Mouse (Mus musculus) MEL (cell line): ENCODE measurements at regions not wholly inside any gene's neighbourhood (a gene's known extent, or its start where the extent isn't known, plus 50 kb on each side); places are given as distances from the start of the nearest gene placed in this dataset.

ENCODE experiments used
- DNase-seq: peaks from one replicate; pipeline ENCODE4 v3.0.0; 2011; ENCODE audit warnings: low read depth, low spot score
- H3K27ac ChIP-seq: 2 replicates; pipeline ENCODE4 v1.5.1; 2012; ENCODE audit warnings: low read depth, mild to moderate bottlenecking, control low read depth, low read length, moderate library complexity; ENCODE audit not compliant: control insufficient read depth
- H3K27me3 ChIP-seq, 2 experiments: fragments of 150-350 bp in 1 of 2; sonication (generic) in 1 of 2; 2 replicates each; pipeline ENCODE4 v1.6.1; 2012; ENCODE audit warnings: low read length in 2 of 2, mild to moderate bottlenecking in 2 of 2, improper control_type of control experiment in 1 of 2, moderate library complexity in 1 of 2; ENCODE audit not compliant: insufficient read depth in 2 of 2, control insufficient read depth in 1 of 2
- H3K36me3 ChIP-seq, 2 experiments: 2 replicates each; pipeline ENCODE4 v1.6.1; 2012 to 2014; ENCODE audit warnings: low read length in 2 of 2, improper control_type of control experiment in 1 of 2, inconsistent platforms in 1 of 2, mild to moderate bottlenecking in 1 of 2; ENCODE audit not compliant: insufficient read depth in 2 of 2, control insufficient read depth in 1 of 2
- H3K4me1 ChIP-seq, 2 experiments: fragments of 150-350 bp in 1 of 2; sonication (generic) in 1 of 2; 2 replicates each; pipeline ENCODE4 v1.6.1; 2012; ENCODE audit warnings: low read length in 2 of 2, improper control_type of control experiment in 1 of 2, mild to moderate bottlenecking in 1 of 2; ENCODE audit not compliant: insufficient read depth in 2 of 2, control insufficient read depth in 1 of 2
- H3K4me3 ChIP-seq, 2 experiments: fragments of 150-350 bp in 1 of 2; sonication (generic) in 1 of 2; 2 replicates each; pipeline ENCODE4 v1.5.1; 2012; ENCODE audit warnings: low read depth in 2 of 2, low read length in 2 of 2, mild to moderate bottlenecking in 2 of 2, moderate library complexity in 2 of 2, control low read depth in 1 of 2, improper control_type of control experiment in 1 of 2; ENCODE audit not compliant: control insufficient read depth in 1 of 2, insufficient read depth in 1 of 2
- H3K79me2 ChIP-seq: 2 replicates; pipeline ENCODE4 v1.6.1; 2012; ENCODE audit warnings: mild to moderate bottlenecking, low read length, moderate library complexity; ENCODE audit not compliant: control insufficient read depth, poor library complexity, insufficient read depth
- H3K9ac ChIP-seq: 2 replicates; pipeline ENCODE4 v1.6.1; 2012; ENCODE audit warnings: low read depth, mild to moderate bottlenecking, control low read depth, low read length, moderate library complexity; ENCODE audit not compliant: control insufficient read depth, poor library complexity, severe bottlenecking
- H3K9me3 ChIP-seq: fragments of 150-350 bp; sonication (generic); replicated peaks from 2 replicates; pipeline ENCODE4 v1.6.1; 2012; ENCODE audit warnings: mild to moderate bottlenecking, low read length, improper control_type of control experiment, moderate library complexity; ENCODE audit not compliant: insufficient read depth
- BHLHE40 ChIP-seq: IDR thresholded peaks from 2 replicates; pipeline ENCODE4 v1.6.1; 2012; ENCODE audit warnings: low read depth, mild to moderate bottlenecking, inconsistent platforms, low read length, improper control_type of control experiment, borderline replicate concordance
- CHD1 ChIP-seq: IDR thresholded peaks from 2 replicates; pipeline ENCODE4 v1.6.1; 2012; ENCODE audit warnings: low read depth, mild to moderate bottlenecking, inconsistent platforms, low read length, improper control_type of control experiment
- CHD2 ChIP-seq: IDR thresholded peaks from 2 replicates; pipeline ENCODE4 v1.6.1; 2011; ENCODE audit warnings: low read length, improper control_type of control experiment
- ELF1 ChIP-seq: IDR thresholded peaks from 2 replicates; pipeline ENCODE4 v1.6.1; 2014; ENCODE audit warnings: low read depth, mild to moderate bottlenecking, inconsistent platforms, low read length, improper control_type of control experiment, moderate library complexity
- GABPA ChIP-seq: IDR thresholded peaks from 2 replicates; pipeline ENCODE4 v1.6.1; 2012; ENCODE audit warnings: low read depth, mild to moderate bottlenecking, inconsistent platforms, low read length, improper control_type of control experiment, moderate library complexity
- GATA1 ChIP-seq: IDR thresholded peaks from 2 replicates; pipeline ENCODE4 v1.6.1; 2011; ENCODE audit warnings: low read depth, low read length, improper control_type of control experiment
- JUND ChIP-seq: IDR thresholded peaks from 2 replicates; pipeline ENCODE4 v1.6.1; 2011; ENCODE audit warnings: low read depth, mild to moderate bottlenecking, improper control_type of control experiment, low read length
- MAFK ChIP-seq: IDR thresholded peaks from 2 replicates; pipeline ENCODE4 v1.6.1; 2011; ENCODE audit warnings: low read depth, mild to moderate bottlenecking, low read length, improper control_type of control experiment, borderline replicate concordance
- MAX ChIP-seq: IDR thresholded peaks from 2 replicates; pipeline ENCODE4 v1.6.1; 2011; ENCODE audit warnings: low read length, improper control_type of control experiment
- MEF2A ChIP-seq: IDR thresholded peaks from 2 replicates; pipeline ENCODE4 v1.6.1; 2014; ENCODE audit warnings: low read depth, mild to moderate bottlenecking, inconsistent platforms, low read length, improper control_type of control experiment; ENCODE audit not compliant: poor library complexity, insufficient replicate concordance, severe bottlenecking; ENCODE audit errors: extremely low read depth
- MYC ChIP-seq: IDR thresholded peaks from 2 replicates; pipeline ENCODE4 v1.6.1; 2011; ENCODE audit warnings: low read depth, mild to moderate bottlenecking, low read length, improper control_type of control experiment, moderate library complexity
- NELFE ChIP-seq: IDR thresholded peaks from 2 replicates; pipeline ENCODE4 v1.6.1; 2011; ENCODE audit warnings: low read depth, low read length, improper control_type of control experiment
- POLR2A ChIP-seq, 2 experiments: IDR thresholded peaks; 2 replicates each; pipeline ENCODE4 v1.6.1; 2011 to 2012; ENCODE audit warnings: low read length in 2 of 2, mild to moderate bottlenecking in 2 of 2, control low read depth in 1 of 2, improper control_type of control experiment in 1 of 2, low read depth in 1 of 2, moderate library complexity in 1 of 2; ENCODE audit not compliant: control insufficient read depth in 1 of 2, insufficient read depth in 1 of 2, poor library complexity in 1 of 2
- POLR2AphosphoS2 ChIP-seq: IDR thresholded peaks from 2 replicates; pipeline ENCODE4 v1.6.1; 2011; ENCODE audit warnings: low read length, improper control_type of control experiment
- POLR2AphosphoS5 ChIP-seq: IDR thresholded peaks from 2 replicates; pipeline ENCODE4 v1.6.1; 2012; ENCODE audit warnings: low read depth, borderline replicate concordance, mild to moderate bottlenecking, inconsistent platforms, low read length, moderate library complexity, mixed read lengths
- RAD21 ChIP-seq: IDR thresholded peaks from 2 replicates; pipeline ENCODE4 v1.6.1; 2011; ENCODE audit warnings: mild to moderate bottlenecking, low read depth, low read length, improper control_type of control experiment
- RCOR1 ChIP-seq: IDR thresholded peaks from 2 replicates; pipeline ENCODE4 v1.6.1; 2012; ENCODE audit warnings: low read depth, mild to moderate bottlenecking, inconsistent platforms, low read length, improper control_type of control experiment
- SIN3A ChIP-seq: IDR thresholded peaks from 2 replicates; pipeline ENCODE4 v1.6.1; 2012; ENCODE audit warnings: low read length, improper control_type of control experiment, inconsistent platforms
- TAL1 ChIP-seq: IDR thresholded peaks from 2 replicates; pipeline ENCODE4 v1.6.1; 2012; ENCODE audit warnings: mild to moderate bottlenecking, inconsistent platforms, low read length, moderate library complexity, mixed read lengths
- TBP ChIP-seq: IDR thresholded peaks from 2 replicates; pipeline ENCODE4 v1.8.0; 2011; ENCODE audit warnings: low read depth, low read length, improper control_type of control experiment
- TCF12 ChIP-seq: IDR thresholded peaks from 2 replicates; pipeline ENCODE4 v1.6.1; 2014; ENCODE audit warnings: low read depth, mild to moderate bottlenecking, inconsistent platforms, low read length, improper control_type of control experiment, moderate library complexity
- USF1 ChIP-seq: IDR thresholded peaks from 2 replicates; pipeline ENCODE4 v1.6.1; 2014; ENCODE audit warnings: low read depth, mild to moderate bottlenecking, inconsistent platforms, low read length, improper control_type of control experiment, moderate library complexity
- USF2 ChIP-seq, 2 experiments: IDR thresholded peaks; 2 replicates each; pipeline ENCODE4 v1.6.1; 2011 to 2012; ENCODE audit warnings: improper control_type of control experiment in 2 of 2, low read length in 2 of 2, borderline replicate concordance in 1 of 2, inconsistent platforms in 1 of 2, low read depth in 1 of 2, mild to moderate bottlenecking in 1 of 2; ENCODE audit not compliant: insufficient read depth in 1 of 2
- ZC3H11A ChIP-seq: IDR thresholded peaks from 2 replicates; pipeline ENCODE4 v1.6.1; 2012; ENCODE audit warnings: low read depth, mild to moderate bottlenecking, inconsistent platforms, low read length, improper control_type of control experiment
- ZNF384 ChIP-seq: IDR thresholded peaks from 2 replicates; pipeline ENCODE4 v1.6.1; 2012; ENCODE audit warnings: low read depth, mild to moderate bottlenecking, inconsistent platforms, low read length, improper control_type of control experiment

- Histone ChIP-seq H3K9me3 (no peaks in the 10 kb centered on the region), H3K27ac (no peak overlapping the region)
- TF ChIP-seq TCF12 (no peak), MAFK (no peak), MEF2A (no peak), BHLHE40 (no peak), RCOR1 (no peak), GATA1 (no peak), USF1 (no peak), TAL1 (no peak), MAX (no peak), USF2 (IDR thresholded peaks at IDR 0.05; ENCODE audit: borderline replicate concordance in 1 of 2, insufficient read depth in 1 of 2, low read depth in 1 of 2, low read length in 2 of 2) (no peak), POLR2A (IDR thresholded peaks at IDR 0.05; ENCODE audit: control insufficient read depth in 1 of 2, insufficient read depth in 1 of 2, low read depth in 1 of 2, low read length in 2 of 2, poor library complexity in 1 of 2) (no peak), GABPA (no peak), CHD2 (no peak), POLR2AphosphoS2 (no peak), TBP (no peak), NELFE (no peak), ELF1 (no peak)
- TF ChIP-seq, all 39 proteins: peak for 0
- H3K4me1 ChIP-seq: no peaks in the 10 kb centered on the region
- DNase-seq: no peak
- no peaks in the 10 kb centered on the region for H3K36me3 ChIP-seq
- H3K27me3 ChIP-seq: no peaks in the 10 kb centered on the region
- no peak overlapping the region for H3K9ac ChIP-seq
- no peaks in the 10 kb centered on the region for H3K79me2 ChIP-seq
- H3K4me3 ChIP-seq: no peak overlapping the region
Measured at GRCm38 (mm10) chr9:26422897-26423823, 310.4 kb upstream of the B3gat1 start.

DNA sequence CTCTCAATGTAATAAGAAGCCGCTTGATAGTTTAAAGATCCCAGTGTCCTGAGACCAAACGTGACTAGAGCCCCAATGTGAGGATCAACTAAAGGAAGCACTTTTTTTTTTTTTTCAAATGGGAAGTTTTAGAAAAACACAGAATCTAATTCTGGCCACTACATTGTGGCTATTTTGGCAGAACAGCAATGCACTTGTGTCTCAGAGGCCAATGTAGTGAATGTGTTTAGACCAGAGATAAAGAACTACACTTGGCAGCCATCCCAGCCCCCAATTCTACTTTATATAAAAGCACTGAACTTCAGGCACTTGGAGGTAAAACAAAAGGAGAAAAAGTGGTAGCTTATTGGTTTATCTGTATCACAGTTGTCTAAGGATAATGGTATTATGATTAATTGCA lies 298.0 kb upstream of the B3gat1 start:
- TF ChIP-seq ZNF384 (no peak), SIN3A (no peak), USF2 (IDR thresholded peaks at IDR 0.05; ENCODE audit: borderline replicate concordance in 1 of 2, insufficient read depth in 1 of 2, low read depth in 1 of 2, low read length in 2 of 2) (no peak), POLR2A (IDR thresholded peaks at IDR 0.05; ENCODE audit: control insufficient read depth in 1 of 2, insufficient read depth in 1 of 2, low read depth in 1 of 2, low read length in 2 of 2, poor library complexity in 1 of 2) (no peak), CHD1 (no peak), TAL1 (no peak), ZC3H11A (no peak), POLR2AphosphoS5 (no peak), JUND (no peak), MYC (no peak), GABPA (no peak), RAD21 (no peak), MEF2A (no peak)
- H3K27me3 ChIP-seq: no peaks in the 10 kb centered on the region

More for the DNA sequence above, 298.0 kb upstream of the B3gat1 start:
- Histone ChIP-seq H3K4me1 (no peaks in the 10 kb centered on the region), H3K9ac (no peak overlapping the region), H3K4me3 (no peak overlapping the region), H3K36me3 (no peaks in the 10 kb centered on the region), H3K27ac (no peak overlapping the region), H3K79me2 (no peaks in the 10 kb centered on the region), H3K9me3 (no peaks in the 10 kb centered on the region)
- no peak for DNase-seq
